Mouse (Mus musculus): Measurements from ENCODE around the gene Fgfr3.

- TF ChIP-seq CTCF (IDR thresholded peaks at IDR 0.05; ENCODE audit: insufficient read depth, low read depth, low read length) (no peak), POLR2A (IDR thresholded peaks at IDR 0.05; ENCODE audit: insufficient read depth, low read depth, low read length) (no peak)
Observed at GRCm38 (mm10) chr5:33726081-33726647, 4.7 kb downstream of the Fgfr3 start.
